Mouse (Mus musculus) lung, postnatal 14 days (tissue): ENCODE results near the gene Nudt1.
"Not testable (repeated sequence)": the region's sequence is repeated elsewhere in the genome, so short reads cannot be mapped to it uniquely, and the experiment has no call there.

Experiments used
- DNase-seq: peaks from one replicate; pipeline ENCODE4 v3.0.0; 2021

Gene Nudt1

GRCm38 (mm10) chr5:140345244-140345643 is 23.8 kb downstream of the Nudt1 start:
- no peak for DNase-seq

- no peak for DNase-seq
These were observed 24.6 kb downstream of the Nudt1 start for GRCm38 (mm10) chr5:140346050-140346449.

GRCm38 (mm10) chr5:140349882-140350281 is 28.4 kb downstream of the Nudt1 start:
- DNase-seq = no peak

GRCm38 (mm10) chr5:140350731-140351497 is 29.5 kb downstream of the Nudt1 start:
- no peak for DNase-seq

GRCm38 (mm10) chr5:140352352-140352751 is 30.9 kb downstream of the Nudt1 start:
- DNase-seq = no peak

GRCm38 (mm10) chr5:140355934-140356333 is 34.5 kb downstream of the Nudt1 start:
- DNase-seq = no peak

- no peak for DNase-seq
These were observed 36.0 kb downstream of the Nudt1 start for GRCm38 (mm10) chr5:140357466-140357865.

- DNase-seq = no peak
These were observed 38.6 kb downstream of the Nudt1 start for GRCm38 (mm10) chr5:140359930-140360674.

GRCm38 (mm10) chr5:140364415-140364814 is 43.0 kb downstream of the Nudt1 start:
- no peak for DNase-seq

- DNase-seq = not testable (repeated sequence)
These were observed 46.7 kb downstream of the Nudt1 start for GRCm38 (mm10) chr5:140368126-140368525.

GRCm38 (mm10) chr5:140368926-140369325 is 47.5 kb downstream of the Nudt1 start:
- no peak for DNase-seq

GRCm38 (mm10) chr5:140369466-140369865 is 48.0 kb downstream of the Nudt1 start:
- no peak for DNase-seq

- DNase-seq = peak; percentile 31
These were observed 49.2 kb downstream of the Nudt1 start for GRCm38 (mm10) chr5:140370446-140371254.

- no peak for DNase-seq
These were observed 50.2 kb downstream of the Nudt1 start for GRCm38 (mm10) chr5:140371671-140372070.

GRCm38 (mm10) chr5:140373711-140374110 is 52.3 kb downstream of the Nudt1 start:
- no peak for DNase-seq

GRCm38 (mm10) chr5:140374226-140374625 is 52.8 kb downstream of the Nudt1 start:
- DNase-seq = no peak

GRCm38 (mm10) chr5:140375249-140375829 is 53.9 kb downstream of the Nudt1 start:
- no peak for DNase-seq

- no peak for DNase-seq
These were observed 56.8 kb downstream of the Nudt1 start for GRCm38 (mm10) chr5:140378121-140378853.

- DNase-seq = no peak
These were observed 57.8 kb downstream of the Nudt1 start for GRCm38 (mm10) chr5:140379299-140379698.

GRCm38 (mm10) chr5:140381156-140381555 is 59.7 kb downstream of the Nudt1 start:
- peak; percentile 20 for DNase-seq

- DNase-seq = no peak
These were observed 61.2 kb downstream of the Nudt1 start for GRCm38 (mm10) chr5:140382688-140383087.

GRCm38 (mm10) chr5:140383559-140383958 is 62.1 kb downstream of the Nudt1 start:
- no peak for DNase-seq
